Mouse (Mus musculus) liver, adult 2 months (tissue): Measurements from ENCODE around the gene Smim4. TPM values are rescaled to one million over a fixed set of nuclear protein-coding genes. Genes with fewer than 3 reads are reported as not detected.

Experiments used
- DNase-seq: peaks from one replicate; pipeline ENCODE4 v3.0.0-alpha.2; 2011; ENCODE audit warnings: low read depth, low spot score; ENCODE audit errors: extremely low read depth
- H3K27ac ChIP-seq: fragments of 200-500 bp; replicated peaks from 2 replicates; pipeline ENCODE4 v1.5.1; 2012; ENCODE audit warnings: low read depth, mild to moderate bottlenecking, control low read depth, inconsistent platforms, low read length; ENCODE audit not compliant: insufficient read depth
- H3K27me3 ChIP-seq: fragments of 200-500 bp; 2 replicates; pipeline ENCODE4 v1.6.1; 2012; ENCODE audit warnings: mild to moderate bottlenecking, moderate library complexity, low read length, inconsistent platforms; ENCODE audit not compliant: control insufficient read depth, insufficient read depth
- H3K36me3 ChIP-seq: fragments of 200-500 bp; 2 replicates; pipeline ENCODE4 v1.6.1; 2012; ENCODE audit warnings: low read length, inconsistent platforms; ENCODE audit not compliant: control insufficient read depth, insufficient read depth
- H3K4me1 ChIP-seq: fragments of 200-500 bp; 2 replicates; pipeline ENCODE4 v1.6.1; 2011; ENCODE audit warnings: low read length; ENCODE audit not compliant: control insufficient read depth, insufficient read depth
- H3K4me3 ChIP-seq: fragments of 200-500 bp; 2 replicates; pipeline ENCODE4 v1.5.1; 2011; ENCODE audit warnings: low read depth, mild to moderate bottlenecking, control low read depth, low read length, moderate library complexity; ENCODE audit not compliant: insufficient read depth
- H3K79me2 ChIP-seq: fragments of 200-500 bp; 2 replicates; pipeline ENCODE4 v1.6.1; 2012; ENCODE audit warnings: inconsistent platforms, mild to moderate bottlenecking, low read length, moderate library complexity; ENCODE audit not compliant: control insufficient read depth, insufficient read depth
- H3K9ac ChIP-seq: fragments of 200-500 bp; 2 replicates; pipeline ENCODE4 v1.6.1; 2012; ENCODE audit warnings: low read depth, mild to moderate bottlenecking, control low read depth, inconsistent platforms, low read length
- CTCF ChIP-seq: fragments of 200-500 bp; IDR thresholded peaks from 2 replicates; pipeline ENCODE4 v1.5.1; 2011; ENCODE audit warnings: low read depth, low read length, control low read depth
- POLR2A ChIP-seq: fragments of 200-500 bp; IDR thresholded peaks from 2 replicates; pipeline ENCODE4 v1.6.1; 2011; ENCODE audit warnings: low read length, control low read depth; ENCODE audit not compliant: insufficient read depth; ENCODE audit errors: extremely low read depth
- WGBS: fragments of 180-500 bp; shearing (Covaris S2); methylation state at CpG from one replicate; pipeline ENCODE4 v1.1.7; 2018; 5-methylcytosine and 5-hydroxymethylcytosine counted together
- polyA plus RNA-seq: library from polyadenylated mRNA; depleted of rRNA; stranded (reverse); fragments of >200 nt; gene quantifications from 2 replicates; pipeline ENCODE4 v1.2.3, GENCODE M21; 2012
- total RNA-seq: library from RNA; depleted of rRNA; stranded (reverse); fragments of >200 nt; gene quantifications from 2 replicates; pipeline ENCODE4 v1.2.3, GENCODE M21; 2014

Gene Smim4
- total and polyA plus RNA-seq, 2 experiments = 35.3 to 65.1 TPM

- TF ChIP-seq POLR2A = no peak
- TF ChIP-seq CTCF = peak; percentile 63
- DNase-seq = peak; percentile 32
- Histone ChIP-seq H3K27me3 (no peaks in the 10 kb centered on the region), H3K27ac (no peak overlapping the region), H3K4me1 (no peaks in the 10 kb centered on the region), H3K79me2 (no peaks in the 10 kb centered on the region; the same call in 1 of the 2 replicates), H3K36me3 (peaks cover 40% of the 10 kb centered on the region), H3K4me3 (no peak overlapping the region), H3K9ac (no peak overlapping the region)
- WGBS = 75% methylated on average over 6 of the region's 6 CpGs
These were observed 41.3 kb downstream of the Smim4 start for GRCm38 (mm10) chr14:31087433-31087832.

- Histone ChIP-seq H3K27ac (no peak overlapping the region), H3K4me1 (peaks cover 3% of the 10 kb centered on the region), H3K79me2 (no peaks in the 10 kb centered on the region; the same call in 1 of the 2 replicates), H3K36me3 (peaks cover 22% of the 10 kb centered on the region), H3K27me3 (no peaks in the 10 kb centered on the region), H3K4me3 (no peak overlapping the region), H3K9ac (no peak overlapping the region)
- no peak for DNase-seq
- TF ChIP-seq POLR2A = no peak
- TF ChIP-seq CTCF = no peak
These were observed 47.6 kb downstream of the Smim4 start for GRCm38 (mm10) chr14:31081147-31081546.

- Histone ChIP-seq H3K27me3 (no peaks in the 10 kb centered on the region), H3K36me3 (peaks cover 25% of the 10 kb centered on the region), H3K79me2 (no peaks in the 10 kb centered on the region; the same call in 1 of the 2 replicates), H3K4me3 (no peak overlapping the region), H3K4me1 (peaks cover 3% of the 10 kb centered on the region), H3K9ac (no peak overlapping the region), H3K27ac (no peak overlapping the region)
- WGBS = 64% methylated on average over 3 of the region's 3 CpGs
- peak; percentile 20 for DNase-seq
- no peak for TF ChIP-seq CTCF
These were observed 49.3 kb downstream of the Smim4 start for GRCm38 (mm10) chr14:31079313-31080028.

- WGBS = 94% methylated on average over 3 of the region's 3 CpGs
- TF ChIP-seq CTCF = no peak
- no peak for TF ChIP-seq POLR2A
- no peak for DNase-seq
- Histone ChIP-seq H3K9ac (no peak overlapping the region), H3K4me1 (peaks cover 3% of the 10 kb centered on the region), H3K4me3 (no peak overlapping the region), H3K36me3 (peaks cover 30% of the 10 kb centered on the region), H3K79me2 (no peaks in the 10 kb centered on the region; the same call in 1 of the 2 replicates), H3K27me3 (no peaks in the 10 kb centered on the region), H3K27ac (no peak overlapping the region)
These were observed 50.1 kb downstream of the Smim4 start for GRCm38 (mm10) chr14:31078597-31079208.

- Histone ChIP-seq H3K79me2 (no peaks in the 10 kb centered on the region), H3K4me3 (no peak overlapping the region), H3K36me3 (peaks cover 34% of the 10 kb centered on the region), H3K27me3 (no peaks in the 10 kb centered on the region), H3K4me1 (no peaks in the 10 kb centered on the region), H3K27ac (no peak overlapping the region), H3K9ac (no peak overlapping the region)
- WGBS = 56% methylated on average over 4 of the region's 4 CpGs
- peak; percentile 72 for DNase-seq
- TF ChIP-seq POLR2A = no peak
- TF ChIP-seq CTCF = no peak
These were observed 59.5 kb downstream of the Smim4 start for GRCm38 (mm10) chr14:31069086-31069733.
